Mouse (Mus musculus): ENCODE results near the gene Zfp526. TPM values are rescaled to one million over a fixed set of nuclear protein-coding genes. Genes with fewer than 3 reads are reported as not detected.
"Not testable (repeated sequence)": the region's sequence is repeated elsewhere in the genome, so short reads cannot be mapped to it uniquely, and the experiment has no call there.

The Zfp526 gene
- polyA plus RNA-seq, 1 experiment from 2014 or later: 3.1 TPM

GRCm38 (mm10) chr7:25238829-25239623 lies 17.8 kb downstream of the Zfp526 start:
- peak; percentile 93 for DNase-seq (ENCODE audit: low spot score)

- no peak for DNase-seq (ENCODE audit: low spot score)
Measured at GRCm38 (mm10) chr7:25240631-25241030, 19.4 kb downstream of the Zfp526 start.

- no peak for DNase-seq (ENCODE audit: low spot score)
Measured at GRCm38 (mm10) chr7:25241062-25241461, 19.8 kb downstream of the Zfp526 start.

- no peak for DNase-seq (ENCODE audit: low spot score)
Measured at GRCm38 (mm10) chr7:25243361-25243760, 22.1 kb downstream of the Zfp526 start.

- DNase-seq (ENCODE audit: low spot score): no peak
Measured at GRCm38 (mm10) chr7:25244562-25245369, 23.5 kb downstream of the Zfp526 start.

- no peak for DNase-seq (ENCODE audit: low spot score)
Measured at GRCm38 (mm10) chr7:25246079-25246758, 25.0 kb downstream of the Zfp526 start.

GRCm38 (mm10) chr7:25246759-25247137 lies 25.5 kb downstream of the Zfp526 start:
- no peak for DNase-seq (ENCODE audit: low spot score)

GRCm38 (mm10) chr7:25247498-25247897 lies 26.3 kb downstream of the Zfp526 start:
- no peak for DNase-seq (ENCODE audit: low spot score)

GRCm38 (mm10) chr7:25248018-25248647 lies 26.9 kb downstream of the Zfp526 start:
- DNase-seq (ENCODE audit: low spot score): peak; percentile 43

GRCm38 (mm10) chr7:25248846-25249313 lies 27.7 kb downstream of the Zfp526 start:
- DNase-seq (ENCODE audit: low spot score): no peak

- peak; percentile 79 for DNase-seq (ENCODE audit: low spot score)
Measured at GRCm38 (mm10) chr7:25249314-25250140, 28.3 kb downstream of the Zfp526 start.

GRCm38 (mm10) chr7:25250141-25250972 lies 29.1 kb downstream of the Zfp526 start, which contains the start of gene Erf:
TSS of gene Erf (minus strand) at chr7:25250761.
- DNase-seq (ENCODE audit: low spot score): peak; percentile 92

GRCm38 (mm10) chr7:25251071-25251791 lies 30.0 kb downstream of the Zfp526 start:
- DNase-seq (ENCODE audit: low spot score): no peak

GRCm38 (mm10) chr7:25251822-25252221 lies 30.6 kb downstream of the Zfp526 start:
- DNase-seq (ENCODE audit: low spot score): no peak

GRCm38 (mm10) chr7:25261896-25262295 lies 40.7 kb downstream of the Zfp526 start:
- DNase-seq (ENCODE audit: low spot score): no peak

- DNase-seq (ENCODE audit: low spot score): no peak
Measured at GRCm38 (mm10) chr7:25263968-25264870, 43.0 kb downstream of the Zfp526 start.

GRCm38 (mm10) chr7:25265743-25266142 lies 44.5 kb downstream of the Zfp526 start:
- not testable (repeated sequence) for DNase-seq (ENCODE audit: low spot score)

Measured in thymus, postnatal 0 days (tissue).